Mouse (Mus musculus) heart, embryonic 14.5 days (tissue): Measurements from ENCODE around the gene Klrb1f. TPM values are rescaled to one million over a fixed set of nuclear protein-coding genes. Genes with fewer than 3 reads are reported as not detected.
"Not testable (repeated sequence)": the region's sequence is repeated elsewhere in the genome, so short reads cannot be mapped to it uniquely, and the experiment has no call there.

Experiments used
- ATAC-seq: fragments of 200-750 bp; cut with Nextera tagmentation; 2 replicates; pipeline ENCODE4 v1.8.0; 2017; ENCODE audit warnings: low read depth, moderate TSS enrichment; ENCODE audit not compliant: insufficient number of reproducible peaks, insufficient read depth, low FRiP score
- H3K27ac ChIP-seq, 2 experiments: fragments of 200-500 bp in 1 of 2; fragments of 300-500 bp in 1 of 2; sonication (generic) in 1 of 2; replicated peaks in 1 of 2; 2 replicates each; pipeline ENCODE4 v1.5.1; 2012 to 2014; ENCODE audit warnings: low read depth in 2 of 2, low read length in 2 of 2, control low read depth in 1 of 2, mild to moderate bottlenecking in 1 of 2, mixed read lengths in 1 of 2; ENCODE audit not compliant: control insufficient read depth in 1 of 2, insufficient read depth in 1 of 2
- H3K27me3 ChIP-seq: fragments of 300-500 bp; sonication (generic); 2 replicates; pipeline ENCODE4 v1.6.1; 2014; ENCODE audit warnings: mild to moderate bottlenecking, low read length, control low read depth; ENCODE audit not compliant: control insufficient read depth, insufficient read depth
- H3K36me3 ChIP-seq: fragments of 300-500 bp; sonication (generic); 2 replicates; pipeline ENCODE4 v1.6.1; 2014; ENCODE audit warnings: mild to moderate bottlenecking, control low read depth, low read length, mixed read lengths; ENCODE audit not compliant: control insufficient read depth, insufficient read depth
- H3K4me1 ChIP-seq, 2 experiments: fragments of 200-500 bp in 1 of 2; fragments of 300-500 bp in 1 of 2; sonication (generic) in 1 of 2; 2 replicates each; pipeline ENCODE4 v1.6.1; 2012 to 2014; ENCODE audit warnings: low read length in 2 of 2, control low read depth in 1 of 2, mixed read lengths in 1 of 2; ENCODE audit not compliant: control insufficient read depth in 2 of 2, insufficient read depth in 2 of 2
- H3K4me2 ChIP-seq: fragments of 300-500 bp; sonication (generic); 2 replicates; pipeline ENCODE4 v1.6.1; 2014; ENCODE audit warnings: mild to moderate bottlenecking, low read length
- H3K4me3 ChIP-seq, 2 experiments: fragments of 200-500 bp in 1 of 2; fragments of 300-500 bp in 1 of 2; sonication (generic) in 1 of 2; 2 replicates each; pipeline ENCODE4 v1.5.1; 2012 to 2014; ENCODE audit warnings: low read length in 2 of 2, mild to moderate bottlenecking in 2 of 2, control low read depth in 1 of 2, low read depth in 1 of 2, moderate library complexity in 1 of 2; ENCODE audit not compliant: control insufficient read depth in 1 of 2, insufficient read depth in 1 of 2
- H3K9ac ChIP-seq: fragments of 300-500 bp; sonication (generic); 2 replicates; pipeline ENCODE4 v1.6.1; 2014; ENCODE audit warnings: mild to moderate bottlenecking, low read length
- H3K9me3 ChIP-seq: fragments of 300-500 bp; sonication (generic); 2 replicates; pipeline ENCODE4 v1.6.1; 2016; ENCODE audit warnings: low read length, control low read depth; ENCODE audit not compliant: control insufficient read depth
- WGBS: fragments of 180-500 bp; shearing (Covaris S2); extraction: QIAGEN DNeasy Blood & Tissue Kit; methylation state at CpG from one replicate; pipeline ENCODE4 v1.1.7; 2014; 5-methylcytosine and 5-hydroxymethylcytosine counted together
- polyA plus RNA-seq: library from polyadenylated mRNA; unstranded; fragments of >200 nt; fragmentation: Nextera tagmentation; extraction: Ambion mirVana; gene quantifications from 2 replicates; pipeline ENCODE4 v1.2.1, GENCODE M21; 2014

The Klrb1f gene
- 0.16 and 0.27 TPM in 2 replicates for polyA plus RNA-seq

DNA sequence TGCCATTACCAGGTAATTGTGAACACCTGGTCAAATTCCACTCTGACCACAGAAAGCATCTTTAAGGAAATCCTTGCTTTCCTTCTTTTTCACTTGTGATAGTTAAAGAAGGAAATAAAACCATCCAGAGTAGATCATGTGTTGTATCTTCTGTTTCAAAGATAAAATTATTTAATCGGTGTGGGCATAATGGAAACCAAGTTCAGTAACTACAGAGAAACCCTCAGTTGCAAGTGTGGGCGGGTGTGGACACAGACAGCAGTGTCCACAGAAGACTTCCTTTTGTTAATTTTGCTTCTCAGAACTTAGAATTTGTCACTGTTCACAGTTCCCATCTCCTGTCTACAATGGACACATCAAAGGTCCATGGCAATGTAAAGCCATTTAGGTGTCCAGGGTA is at the start of gene Klrb1f:
TSS of gene Klrb1f (plus strand) at position 301 of the 400 bp plus-strand sequence.
- no peak within 1 kb of the TSS for H3K27ac ChIP-seq
- ATAC-seq: no peak
- H3K4me3 ChIP-seq: no peak within 1 kb of the TSS
- H3K36me3 ChIP-seq: no peaks in the 10 kb centered on the region
- WGBS: 81% methylated on average over 2 of the region's 2 CpGs
- no peak within 1 kb of the TSS for H3K4me2 ChIP-seq
- no peak within 1 kb of the TSS for H3K9ac ChIP-seq
- no peaks in the 10 kb centered on the region for H3K9me3 ChIP-seq
- no peaks in the 10 kb centered on the region for H3K27me3 ChIP-seq
- H3K4me1 ChIP-seq: no peaks in the 10 kb centered on the region

GRCm38 (mm10) chr6:128996054-128996767 is 49.5 kb upstream of the Klrb1f start:
- ATAC-seq: no peak
- no peaks in the 10 kb centered on the region for H3K27me3 ChIP-seq
- no peak overlapping the region for H3K27ac ChIP-seq
- H3K36me3 ChIP-seq: no peaks in the 10 kb centered on the region
- WGBS: 53% methylated on average over 3 of the region's 3 CpGs
- no peak overlapping the region for H3K4me3 ChIP-seq
- no peaks in the 10 kb centered on the region for H3K4me1 ChIP-seq
- no peaks in the 10 kb centered on the region for H3K9me3 ChIP-seq
- no peak overlapping the region for H3K4me2 ChIP-seq
- H3K9ac ChIP-seq: no peak overlapping the region

DNA sequence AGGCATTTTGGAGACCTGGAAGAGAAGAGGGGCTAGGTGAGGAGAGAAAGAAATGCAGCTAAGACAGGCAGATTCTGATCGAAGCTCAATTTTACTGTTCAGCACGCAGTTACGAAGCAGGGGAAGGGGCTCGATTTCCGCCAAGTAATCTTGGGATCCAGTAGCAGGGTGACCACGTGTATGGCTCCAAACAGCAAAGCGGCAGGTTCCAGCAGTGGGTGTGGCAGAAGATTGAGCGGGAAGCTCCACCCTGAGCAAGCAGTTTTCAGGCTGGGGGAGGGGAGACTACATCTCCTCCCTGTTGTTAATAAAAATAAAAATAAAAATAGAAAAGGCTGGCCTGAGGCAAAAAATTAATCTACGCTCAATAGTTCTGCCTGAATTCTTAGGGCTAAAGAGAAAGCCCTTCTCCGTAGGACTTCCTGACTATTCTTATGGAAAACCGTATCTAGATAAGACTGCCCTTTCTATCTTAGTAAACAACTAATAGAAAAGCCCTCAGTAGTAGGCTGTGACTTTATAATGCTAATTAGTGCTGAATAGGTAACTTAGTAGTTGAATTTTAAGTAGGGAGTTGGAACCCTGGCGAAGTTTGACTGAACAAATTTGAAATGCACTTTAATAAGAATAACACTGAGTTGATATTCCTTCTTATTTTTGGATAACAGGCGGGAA is 48.8 kb upstream of the Klrb1f start:
- 63% methylated on average over 13 of the region's 13 CpGs for WGBS
- H3K27me3 ChIP-seq: no peaks in the 10 kb centered on the region
- no peak overlapping the region for H3K9ac ChIP-seq
- H3K4me3 ChIP-seq: no peak overlapping the region
- no peak overlapping the region for H3K4me2 ChIP-seq
- ATAC-seq: no peak
- H3K36me3 ChIP-seq: no peaks in the 10 kb centered on the region
- H3K27ac ChIP-seq: no peak overlapping the region
- no peaks in the 10 kb centered on the region for H3K9me3 ChIP-seq
- no peaks in the 10 kb centered on the region for H3K4me1 ChIP-seq

GRCm38 (mm10) chr6:129001392-129001791 is 44.3 kb upstream of the Klrb1f start:
- 69% methylated on average over 2 of the region's 2 CpGs for WGBS
- Histone ChIP-seq H3K36me3 (no peaks in the 10 kb centered on the region), H3K27ac (no peak overlapping the region), H3K27me3 (no peaks in the 10 kb centered on the region), H3K4me1 (no peaks in the 10 kb centered on the region), H3K4me3 (no peak overlapping the region), H3K9ac (no peak overlapping the region), H3K4me2 (no peak overlapping the region), H3K9me3 (no peaks in the 10 kb centered on the region)
- ATAC-seq: no peak

GRCm38 (mm10) chr6:129008552-129008951 is 37.1 kb upstream of the Klrb1f start:
- no peak for ATAC-seq
- Histone ChIP-seq H3K4me3 (no peak overlapping the region), H3K9ac (no peak overlapping the region), H3K9me3 (no peaks in the 10 kb centered on the region), H3K27ac (no peak overlapping the region), H3K27me3 (no peaks in the 10 kb centered on the region), H3K4me2 (no peak overlapping the region), H3K4me1 (no peaks in the 10 kb centered on the region), H3K36me3 (no peaks in the 10 kb centered on the region)
- WGBS: 84% methylated on average over 8 of the region's 8 CpGs

DNA sequence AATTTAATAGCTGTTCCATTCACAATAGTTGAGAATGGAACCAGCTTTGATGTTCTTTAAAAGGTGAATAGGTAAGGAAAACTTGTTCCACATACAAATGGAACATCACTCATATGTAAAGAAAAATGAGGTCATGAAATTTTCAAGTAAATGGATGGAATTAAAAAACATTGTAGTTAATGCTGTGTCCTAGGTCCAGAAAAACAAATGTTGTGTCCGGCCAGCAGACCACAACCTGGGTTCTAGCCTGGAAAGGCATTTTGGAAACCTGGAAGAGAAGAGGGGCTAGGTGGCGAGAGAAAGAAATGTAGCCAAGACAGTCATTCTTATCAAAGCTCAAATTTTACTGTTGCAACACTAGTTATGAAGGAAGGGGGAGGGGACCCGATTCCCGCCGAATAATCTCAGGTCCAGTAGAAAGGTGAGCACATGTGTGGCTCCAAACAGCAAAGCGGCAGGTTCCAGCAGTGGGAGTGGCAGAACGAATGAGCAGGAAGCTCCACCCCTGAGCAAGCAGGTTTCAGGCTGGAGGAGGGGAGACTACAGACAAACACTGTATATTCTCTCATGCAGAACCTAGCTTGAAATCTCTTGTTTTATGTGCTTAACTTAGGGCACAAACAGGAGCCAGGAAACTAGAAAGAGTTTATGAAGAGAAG is 35.7 kb upstream of the Klrb1f start:
- H3K4me2 ChIP-seq, H3K27ac ChIP-seq, ATAC-seq, H3K9me3 ChIP-seq, H3K36me3 ChIP-seq, H3K4me3 ChIP-seq, H3K4me1 ChIP-seq, H3K9ac ChIP-seq, H3K27me3 ChIP-seq: not testable (repeated sequence)
- WGBS: 82% methylated on average over 7 of the region's 7 CpGs

DNA sequence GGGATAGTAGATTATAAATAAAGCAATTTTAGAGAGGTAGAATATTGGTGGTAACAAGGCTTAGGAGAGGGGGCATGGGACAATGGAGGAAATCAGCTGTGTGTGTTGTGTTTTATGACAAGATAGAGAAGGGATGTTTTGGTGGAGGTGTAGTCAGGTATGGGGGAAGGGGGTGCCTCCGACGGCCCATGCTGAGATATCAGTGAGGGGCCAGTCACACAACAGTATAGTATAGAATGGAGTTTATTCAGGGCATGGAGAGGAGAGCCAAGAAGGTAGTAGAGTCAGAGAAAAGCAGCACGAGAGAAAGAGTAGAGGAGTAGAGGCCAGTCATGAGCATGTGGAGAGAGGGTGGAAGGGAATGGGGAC is 35.2 kb upstream of the Klrb1f start:
- H3K9me3 ChIP-seq: no peaks in the 10 kb centered on the region
- H3K9ac ChIP-seq: no peak overlapping the region
- no peaks in the 10 kb centered on the region for H3K27me3 ChIP-seq
- WGBS: 81% methylated on average over 3 of the region's 3 CpGs
- H3K4me1 ChIP-seq: no peaks in the 10 kb centered on the region
- no peak for ATAC-seq
- no peak overlapping the region for H3K4me2 ChIP-seq
- H3K36me3 ChIP-seq: no peaks in the 10 kb centered on the region
- H3K4me3 ChIP-seq: no peak overlapping the region
- H3K27ac ChIP-seq: no peak overlapping the region
